ENCODE assay signal across 10 mouse cellular contexts in genomic region chr11:57516946-57517441, GRCm38 (mm10). TPM values are rescaled to one million over a fixed set of nuclear protein-coding genes. Genes with fewer than 3 reads are reported as not detected.
DNase-seq lines count a peak whose midpoint lies in the region; ATAC-seq and TF ChIP-seq lines count a peak whose summit lies in the region.
"Had no signal": no experiment of that assay in that cellular context is flagged by ENCODE, and none has a peak within 500 bp of the region (broad histone marks: within the 10 kb centered on the region; RNA-seq: fewer than 3 reads in every experiment).

No protein-coding gene starts in this region.

- no peak overlapping the region for H3K27ac ChIP-seq in forebrain, embryonic 13.5 days
- H3K27ac ChIP-seq in forebrain, embryonic 10.5 days: no peak overlapping the region
- no peak overlapping the region for H3K27ac ChIP-seq in lung, embryonic 14.5 days (ENCODE audit: low read depth)
- H3K27ac ChIP-seq in liver, embryonic 14.5 days: no peak overlapping the region
- no peak overlapping the region for H3K27ac ChIP-seq in stomach, embryonic 15.5 days
- H3K27ac ChIP-seq: macrophage had no signal

- peaks cover 23% of the 10 kb centered on the region for H3K4me1 ChIP-seq in forebrain, embryonic 13.5 days
- peaks cover 20% of the 10 kb centered on the region for H3K4me1 ChIP-seq in forebrain, embryonic 10.5 days
- peaks cover 4% of the 10 kb centered on the region; the same call in 1 of the 2 replicates for H3K4me1 ChIP-seq in lung, embryonic 14.5 days (ENCODE audit: insufficient read depth)
- peaks cover 9 to 11% of the 10 kb centered on the region in 2 experiments for H3K4me1 ChIP-seq in liver, embryonic 14.5 days (replicated peaks; ENCODE audit: control insufficient read depth in 2 of 2, insufficient read depth in 2 of 2, low read length in 1 of 2)
- no peaks in the 10 kb centered on the region for H3K4me1 ChIP-seq in stomach, embryonic 15.5 days

- no peaks in the 10 kb centered on the region for H3K27me3 ChIP-seq in forebrain, embryonic 13.5 days
- no peaks in the 10 kb centered on the region for H3K27me3 ChIP-seq in forebrain, embryonic 10.5 days (ENCODE audit: poor library complexity, severe bottlenecking)
- H3K27me3 ChIP-seq in lung, embryonic 14.5 days (ENCODE audit: insufficient read depth, low read length): no peaks in the 10 kb centered on the region
- H3K27me3 ChIP-seq in liver, embryonic 14.5 days (ENCODE audit: control insufficient read depth, insufficient read depth, low read length): no peaks in the 10 kb centered on the region
- no peaks in the 10 kb centered on the region for H3K27me3 ChIP-seq in stomach, embryonic 15.5 days (replicated peaks)

- no peaks in the 10 kb centered on the region for H3K9me3 ChIP-seq in forebrain, embryonic 13.5 days (replicated peaks)
- no peaks in the 10 kb centered on the region for H3K9me3 ChIP-seq in forebrain, embryonic 10.5 days
- no peaks in the 10 kb centered on the region for H3K9me3 ChIP-seq in lung, embryonic 14.5 days (ENCODE audit: low read depth, low read length)
- H3K9me3 ChIP-seq in liver, embryonic 14.5 days (ENCODE audit: control insufficient read depth, low read length): no peaks in the 10 kb centered on the region
- H3K9me3 ChIP-seq in stomach, embryonic 15.5 days: no peaks in the 10 kb centered on the region

- no peak for DNase-seq in forebrain, embryonic 10.5 days (ENCODE audit: extremely low spot score, low spot score)
- DNase-seq in lung, embryonic 14.5 days: no peak
- DNase-seq in lung, postnatal 4 days: no peak
- DNase-seq in liver, embryonic 14.5 days (ENCODE audit: low read depth in 3 of 3, low spot score in 3 of 3): no peak
- no peak for DNase-seq in frontal cortex, adult 2 months (ENCODE audit: extremely low spot score in 1 of 2, low spot score in 1 of 2)
- no peak for DNase-seq in layer of hippocampus, adult 18-20 months (ENCODE audit: low spot score in 2 of 2)
- DNase-seq: kidney, adult 9 months had no signal

- TF ChIP-seq EP300 in liver, embryonic 14.5 days (IDR thresholded peaks at IDR 0.05; ENCODE audit: low read depth): no peak

- no peak for TF ChIP-seq CTCF in lung, embryonic 14.5 days (IDR thresholded peaks at IDR 0.05; ENCODE audit: low read depth)
- no peak for TF ChIP-seq CTCF in liver, embryonic 14.5 days (IDR thresholded peaks at IDR 0.05; ENCODE audit: low read depth)

- ATAC-seq in forebrain, embryonic 13.5 days: no peak
- no peak for ATAC-seq in lung, embryonic 14.5 days (ENCODE audit: insufficient read depth)
- no peak for ATAC-seq in liver, embryonic 14.5 days (ENCODE audit: insufficient read depth)
- ATAC-seq in stomach, embryonic 15.5 days (ENCODE audit: insufficient read depth, low FRiP score, low read depth): no peak

- H3K4me3 ChIP-seq in forebrain, embryonic 13.5 days: peak overlapping the region; percentile 96
- no peak overlapping the region for H3K4me3 ChIP-seq in forebrain, embryonic 10.5 days
- no peak overlapping the region for H3K4me3 ChIP-seq in lung, embryonic 14.5 days (ENCODE audit: low read depth, low read length)
- no peak overlapping the region for H3K4me3 ChIP-seq in liver, embryonic 14.5 days (ENCODE audit: insufficient read depth in 1 of 2, low read depth in 2 of 2, low read length in 2 of 2)
- no peak overlapping the region; the same call in 1 of the 2 replicates for H3K4me3 ChIP-seq in stomach, embryonic 15.5 days (replicated peaks)

- peaks cover 16% of the 10 kb centered on the region for H3K36me3 ChIP-seq in forebrain, embryonic 13.5 days (ENCODE audit: poor library complexity, severe bottlenecking)
- peaks cover 28% of the 10 kb centered on the region for H3K36me3 ChIP-seq in forebrain, embryonic 10.5 days (replicated peaks)
- H3K36me3 ChIP-seq in lung, embryonic 14.5 days (ENCODE audit: insufficient read depth): peaks cover 19% of the 10 kb centered on the region; the same call in 1 of the 2 replicates
- peaks cover 8% of the 10 kb centered on the region for H3K36me3 ChIP-seq in liver, embryonic 14.5 days (replicated peaks; ENCODE audit: control insufficient read depth, insufficient read depth, low read depth)
- H3K36me3 ChIP-seq in stomach, embryonic 15.5 days: peaks cover 11% of the 10 kb centered on the region

- no peak overlapping the region for H3K9ac ChIP-seq in forebrain, embryonic 13.5 days
- H3K9ac ChIP-seq in lung, embryonic 14.5 days: no peak overlapping the region
- H3K9ac ChIP-seq in liver, embryonic 14.5 days (replicated peaks): no peak overlapping the region
- H3K9ac ChIP-seq in stomach, embryonic 15.5 days: no peak overlapping the region

- H3K4me2 ChIP-seq in forebrain, embryonic 13.5 days: peak overlapping the region; percentile 74; the same call in 1 of the 2 replicates
- H3K4me2 ChIP-seq in lung, embryonic 14.5 days: peak overlapping the region; percentile 74
- peak overlapping the region; percentile 89 for H3K4me2 ChIP-seq in liver, embryonic 14.5 days (ENCODE audit: low read depth)
- peak overlapping the region; percentile 56 for H3K4me2 ChIP-seq in stomach, embryonic 15.5 days

- 84% methylated on average over 5 of the region's 5 CpGs for WGBS in forebrain, embryonic 13.5 days
- 78% methylated on average over 5 of the region's 5 CpGs for WGBS in forebrain, embryonic 10.5 days
- 30% methylated on average over 5 of the region's 5 CpGs for WGBS in lung, embryonic 14.5 days
- 60% methylated on average over 5 of the region's 5 CpGs for WGBS in liver, embryonic 14.5 days (ENCODE audit: insufficient replicate concordance)
- 40% methylated on average over 5 of the region's 5 CpGs for WGBS in stomach, embryonic 15.5 days

RNA-seq across cellular contexts. Expression of gene Fam114a2, which starts 1.4 kb away (rescaled TPM):
- polyA plus RNA-seq in forebrain, embryonic 13.5 days (2015; fragmentation: Nextera tagmentation; extraction: Ambion mirVana): 92.9 TPM in 2 replicates
- polyA plus RNA-seq in forebrain, embryonic 10.5 days (2016; fragmentation: Nextera tagmentation; extraction: Ambion mirVana): 64.5 and 65.6 TPM in 2 replicates
- 48.6 and 53.8 TPM in 2 replicates for polyA plus RNA-seq in lung, embryonic 14.5 days (2014; fragmentation: Nextera tagmentation; extraction: Ambion mirVana)
- 12.0 and 15.3 TPM in 2 replicates for polyA plus RNA-seq in liver, embryonic 14.5 days (2012; rRNA removed)
- polyA plus RNA-seq in liver, embryonic 14.5 days (2014; fragmentation: Nextera tagmentation; extraction: Ambion mirVana): 17.6 and 18.8 TPM in 2 replicates
- polyA plus RNA-seq in stomach, embryonic 15.5 days (2015; fragmentation: Nextera tagmentation; extraction: Ambion mirVana): 72.0 and 75.2 TPM in 2 replicates
- 42.2 and 42.7 TPM in 2 replicates for polyA plus RNA-seq in frontal cortex, adult 2 months (2012; rRNA removed)
- 10 to 100 TPM; 36.5 to 40.3 TPM for total RNA-seq in layer of hippocampus, adult 18-20 months (2021)

RNA-seq across cellular contexts. Expression of gene Mfap3, which starts 1.5 kb away (rescaled TPM):
- polyA plus RNA-seq in forebrain, embryonic 13.5 days (2015; fragmentation: Nextera tagmentation; extraction: Ambion mirVana): 61.6 and 62.6 TPM in 2 replicates
- polyA plus RNA-seq in forebrain, embryonic 10.5 days (2016; fragmentation: Nextera tagmentation; extraction: Ambion mirVana): 42.8 and 52.6 TPM in 2 replicates
- polyA plus RNA-seq in lung, embryonic 14.5 days (2014; fragmentation: Nextera tagmentation; extraction: Ambion mirVana): 46.9 and 48.4 TPM in 2 replicates
- polyA plus RNA-seq in liver, embryonic 14.5 days (2012; rRNA removed): 4.8 and 5.4 TPM in 2 replicates
- 10.8 and 11.7 TPM in 2 replicates for polyA plus RNA-seq in liver, embryonic 14.5 days (2014; fragmentation: Nextera tagmentation; extraction: Ambion mirVana)
- polyA plus RNA-seq in stomach, embryonic 15.5 days (2015; fragmentation: Nextera tagmentation; extraction: Ambion mirVana): 37.6 and 42.7 TPM in 2 replicates
- polyA plus RNA-seq in frontal cortex, adult 2 months (2012; rRNA removed): 17.2 and 18.1 TPM in 2 replicates
- total RNA-seq in layer of hippocampus, adult 18-20 months (2021): 10 to 100 TPM; 29.0 to 30.9 TPM
